Mouse (Mus musculus) neural tube, embryonic 11.5 days (tissue): ENCODE measurements at regions not wholly inside any gene's neighbourhood (a gene's known extent, or its start where the extent isn't known, plus 50 kb on each side); places are given as distances from the start of the nearest gene placed in this dataset.

Experiments used
- ATAC-seq: fragments of 200-750 bp; cut with Nextera tagmentation; 2 replicates; pipeline ENCODE4 v1.8.0; 2017; ENCODE audit warnings: moderate number of reproducible peaks, mild to moderate bottlenecking, moderate TSS enrichment, moderate library complexity; ENCODE audit not compliant: insufficient read depth, low FRiP score, low TSS enrichment
- DNase-seq: peaks from one replicate; pipeline ENCODE4 v3.0.0-alpha.2; 2015; ENCODE audit warnings: low spot score
- H3K27ac ChIP-seq: fragments of 300-500 bp; sonication (generic); 2 replicates; pipeline ENCODE4 v1.5.1; 2014; ENCODE audit warnings: low read depth, mild to moderate bottlenecking, low read length
- H3K27me3 ChIP-seq: fragments of 300-500 bp; sonication (generic); 2 replicates; pipeline ENCODE4 v1.6.1; 2014; ENCODE audit warnings: mild to moderate bottlenecking, low read length, mixed read lengths; ENCODE audit not compliant: control insufficient read depth, insufficient read depth
- H3K36me3 ChIP-seq: fragments of 300-500 bp; sonication (generic); 2 replicates; pipeline ENCODE4 v1.6.1; 2014; ENCODE audit warnings: mild to moderate bottlenecking, low read length, moderate library complexity, mixed read lengths; ENCODE audit not compliant: control insufficient read depth, insufficient read depth
- H3K4me1 ChIP-seq: fragments of 300-500 bp; sonication (generic); 2 replicates; pipeline ENCODE4 v1.6.1; 2014; ENCODE audit warnings: low read length, mixed read lengths; ENCODE audit not compliant: control insufficient read depth, insufficient read depth
- H3K4me2 ChIP-seq: fragments of 300-500 bp; sonication (generic); 2 replicates; pipeline ENCODE4 v1.6.1; 2014; ENCODE audit warnings: low read depth, mild to moderate bottlenecking, moderate library complexity
- H3K4me3 ChIP-seq: fragments of 300-500 bp; sonication (generic); 2 replicates; pipeline ENCODE4 v1.5.1; 2014; ENCODE audit warnings: low read depth, low read length
- H3K9ac ChIP-seq: fragments of 300-500 bp; sonication (generic); 2 replicates; pipeline ENCODE4 v1.6.1; 2014; ENCODE audit warnings: mild to moderate bottlenecking, low read length
- H3K9me3 ChIP-seq: fragments of 300-500 bp; sonication (generic); 2 replicates; pipeline ENCODE4 v1.6.1; 2016; ENCODE audit warnings: low read length; ENCODE audit not compliant: control insufficient read depth
- WGBS: fragments of 180-500 bp; shearing (Covaris S2); extraction: QIAGEN DNeasy Blood & Tissue Kit; methylation state at CpG from one replicate; pipeline ENCODE4 v1.1.7; 2014; 5-methylcytosine and 5-hydroxymethylcytosine counted together

GRCm38 (mm10) chr3:140840197-140840596, 372.0 kb downstream of the Pdha2 start:
- ATAC-seq (no peak), DNase-seq (no peak)
- no peaks in the 10 kb centered on the region for H3K4me1 ChIP-seq
- no peaks in the 10 kb centered on the region for H3K9me3 ChIP-seq
- H3K4me2 ChIP-seq = no peak overlapping the region
- WGBS = 84% methylated on average over 2 of the region's 2 CpGs
- no peaks in the 10 kb centered on the region for H3K27me3 ChIP-seq
- H3K27ac ChIP-seq = no peak overlapping the region
- H3K4me3 ChIP-seq = no peak overlapping the region
- no peaks in the 10 kb centered on the region for H3K36me3 ChIP-seq
- no peak overlapping the region for H3K9ac ChIP-seq

- H3K4me3 ChIP-seq = no peak overlapping the region
- no peaks in the 10 kb centered on the region for H3K36me3 ChIP-seq
- H3K9me3 ChIP-seq = no peaks in the 10 kb centered on the region
- no peak overlapping the region for H3K27ac ChIP-seq
- no peak for DNase-seq
- no peak for ATAC-seq
- H3K9ac ChIP-seq = no peak overlapping the region
- no peaks in the 10 kb centered on the region for H3K27me3 ChIP-seq
- WGBS = 82% methylated on average over 2 of the region's 2 CpGs
- H3K4me1 ChIP-seq = no peaks in the 10 kb centered on the region
- no peak overlapping the region for H3K4me2 ChIP-seq
Measured at GRCm38 (mm10) chr3:140837976-140838581, 374.1 kb downstream of the Pdha2 start.

DNA sequence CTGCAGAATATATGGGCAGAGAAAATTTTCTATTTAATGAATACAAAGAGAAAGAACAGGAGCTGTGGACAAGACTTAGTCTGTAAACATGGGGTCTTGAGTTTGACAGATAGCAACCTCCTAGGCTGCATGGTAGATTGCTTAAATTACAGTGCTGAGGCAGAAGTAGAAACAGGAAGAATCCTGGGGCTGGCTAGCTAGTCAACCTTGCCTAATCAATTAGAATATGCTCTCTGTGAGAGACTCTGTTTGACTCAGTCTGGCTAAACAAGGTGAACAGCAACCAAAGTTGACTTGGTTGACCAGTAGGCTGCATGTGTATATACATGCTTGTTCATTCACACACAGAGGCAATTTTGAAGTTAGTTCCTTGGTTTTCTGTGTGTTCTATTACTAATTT, 390.9 kb downstream of the Pdha2 start:
- H3K36me3 ChIP-seq = no peaks in the 10 kb centered on the region
- no peak overlapping the region for H3K4me3 ChIP-seq
- DNase-seq (no peak), ATAC-seq (0 out of 2 replicates have a peak, but pooled peaks have one; percentile 13)
- H3K4me1 ChIP-seq = no peaks in the 10 kb centered on the region
- no peaks in the 10 kb centered on the region for H3K9me3 ChIP-seq
- H3K4me2 ChIP-seq = no peak overlapping the region
- H3K27me3 ChIP-seq = no peaks in the 10 kb centered on the region
- no peak overlapping the region for H3K9ac ChIP-seq
- no peak overlapping the region for H3K27ac ChIP-seq

DNA sequence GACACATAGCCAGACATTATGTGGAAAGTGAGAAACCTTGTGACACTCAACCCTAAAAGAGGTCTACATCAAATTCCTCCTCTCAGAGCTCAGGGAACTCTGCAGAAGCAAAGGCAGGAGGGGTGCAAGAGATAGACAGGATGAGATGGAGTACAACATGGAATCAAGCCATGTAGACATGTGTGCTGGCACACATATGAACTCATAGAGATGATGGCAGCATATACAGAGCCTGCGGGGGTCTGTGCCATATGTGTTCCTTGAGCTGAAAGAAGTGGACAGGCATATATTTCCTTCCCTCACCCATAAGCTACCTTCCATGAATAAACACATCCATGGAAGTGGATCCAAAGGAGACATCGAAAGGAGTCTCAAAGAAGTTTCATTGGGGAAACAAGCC, 406.6 kb downstream of the Pdha2 start:
- H3K27ac ChIP-seq = no peak overlapping the region
- DNase-seq = no peak
- H3K36me3 ChIP-seq = no peaks in the 10 kb centered on the region
- no peaks in the 10 kb centered on the region for H3K4me1 ChIP-seq
- no peaks in the 10 kb centered on the region for H3K27me3 ChIP-seq
- WGBS = 96% methylated on average over 2 of the region's 2 CpGs
- ATAC-seq = no peak
- no peaks in the 10 kb centered on the region for H3K9me3 ChIP-seq
- no peak overlapping the region for H3K4me3 ChIP-seq
- no peak overlapping the region for H3K4me2 ChIP-seq
- no peak overlapping the region for H3K9ac ChIP-seq

DNA sequence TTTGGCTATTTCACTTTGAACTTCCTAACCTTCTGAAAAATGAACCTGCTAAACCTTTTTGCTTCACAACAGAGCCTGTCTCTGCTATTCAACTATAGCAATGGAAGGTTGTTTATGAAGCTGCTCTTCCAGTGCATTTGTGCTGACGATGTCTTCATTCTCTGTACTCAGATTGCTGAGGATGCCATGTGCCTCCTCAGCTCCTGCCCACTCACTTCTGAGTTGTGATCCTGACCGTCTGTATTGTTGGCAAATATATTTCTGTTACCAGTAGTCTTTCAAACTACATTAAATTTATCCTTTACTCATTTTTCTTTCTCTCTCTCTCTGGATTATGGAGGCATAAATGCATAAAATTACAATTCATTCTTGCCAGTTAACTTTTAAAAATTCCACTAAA, 419.2 kb downstream of the Pdha2 start:
- WGBS = 92% methylated on average over 2 of the region's 2 CpGs

DNA sequence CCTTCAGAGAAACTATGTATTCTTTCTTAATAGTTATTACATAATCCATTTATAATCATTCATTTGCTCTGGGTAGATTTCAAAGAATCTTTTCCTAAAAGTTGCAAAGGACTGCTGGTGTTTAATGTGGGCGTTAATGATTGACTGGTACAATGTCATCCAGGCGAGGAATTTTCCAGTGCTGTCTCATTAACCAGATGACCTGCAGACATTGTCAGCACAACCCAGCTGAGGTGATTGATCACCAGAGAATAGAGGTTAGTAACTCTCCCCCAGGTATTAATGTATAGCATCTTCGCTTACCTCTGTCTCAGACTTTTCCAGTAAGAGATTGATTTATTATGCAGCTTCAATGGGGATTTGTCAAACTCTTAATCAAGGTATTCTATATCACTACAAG, 426.5 kb downstream of the Pdha2 start:
- no peaks in the 10 kb centered on the region for H3K9me3 ChIP-seq
- H3K9ac ChIP-seq = no peak overlapping the region
- H3K27ac ChIP-seq = no peak overlapping the region
- no peak overlapping the region for H3K4me2 ChIP-seq
- H3K4me3 ChIP-seq = no peak overlapping the region
- ATAC-seq (no peak), DNase-seq (no peak)
- H3K36me3 ChIP-seq = no peaks in the 10 kb centered on the region
- H3K27me3 ChIP-seq = no peaks in the 10 kb centered on the region
- no peaks in the 10 kb centered on the region for H3K4me1 ChIP-seq
- WGBS = 74% methylated on average over 3 of the region's 3 CpGs

More for the DNA sequence above, 419.2 kb downstream of the Pdha2 start:
- no peak overlapping the region for H3K4me3 ChIP-seq
- DNase-seq (no peak), ATAC-seq (no peak)
- H3K27me3 ChIP-seq = no peaks in the 10 kb centered on the region
- H3K36me3 ChIP-seq = no peaks in the 10 kb centered on the region
- H3K4me2 ChIP-seq = no peak overlapping the region
- no peaks in the 10 kb centered on the region for H3K4me1 ChIP-seq
- no peak overlapping the region for H3K9ac ChIP-seq
- no peaks in the 10 kb centered on the region for H3K9me3 ChIP-seq
- H3K27ac ChIP-seq = no peak overlapping the region

GRCm38 (mm10) chr3:140760051-140760450, 452.1 kb downstream of the Pdha2 start:
- H3K36me3 ChIP-seq = no peaks in the 10 kb centered on the region
- H3K4me3 ChIP-seq = no peak overlapping the region
- H3K4me2 ChIP-seq = no peak overlapping the region
- no peak for ATAC-seq
- no peak overlapping the region for H3K9ac ChIP-seq
- H3K9me3 ChIP-seq = no peaks in the 10 kb centered on the region
- DNase-seq = no peak
- WGBS = 85% methylated on average over 4 of the region's 4 CpGs
- no peaks in the 10 kb centered on the region for H3K27me3 ChIP-seq
- H3K27ac ChIP-seq = no peak overlapping the region
- H3K4me1 ChIP-seq = no peaks in the 10 kb centered on the region

GRCm38 (mm10) chr3:140744501-140744900, 467.7 kb downstream of the Pdha2 start:
- no peak overlapping the region for H3K4me2 ChIP-seq
- H3K4me1 ChIP-seq = no peaks in the 10 kb centered on the region
- 71% methylated on average over 2 of the region's 2 CpGs for WGBS
- ATAC-seq = no peak
- H3K9ac ChIP-seq = no peak overlapping the region
- H3K4me3 ChIP-seq = no peak overlapping the region
- no peaks in the 10 kb centered on the region for H3K9me3 ChIP-seq
- no peaks in the 10 kb centered on the region for H3K27me3 ChIP-seq
- DNase-seq = no peak
- no peak overlapping the region for H3K27ac ChIP-seq
- H3K36me3 ChIP-seq = no peaks in the 10 kb centered on the region

GRCm38 (mm10) chr3:140740430-140740829, 471.7 kb downstream of the Pdha2 start:
- DNase-seq = no peak
- no peaks in the 10 kb centered on the region for H3K36me3 ChIP-seq
- no peaks in the 10 kb centered on the region for H3K4me1 ChIP-seq
- H3K9me3 ChIP-seq = no peaks in the 10 kb centered on the region
- ATAC-seq = no peak
- 90% methylated on average over 1 of the region's 1 CpGs for WGBS
- H3K4me3 ChIP-seq = no peak overlapping the region
- H3K4me2 ChIP-seq = no peak overlapping the region
- no peaks in the 10 kb centered on the region for H3K27me3 ChIP-seq
- no peak overlapping the region for H3K9ac ChIP-seq
- no peak overlapping the region for H3K27ac ChIP-seq
